Mouse (Mus musculus) liver, embryonic 11.5 days (tissue): ENCODE data around the gene D630003M21Rik. TPM values are rescaled to one million over a fixed set of nuclear protein-coding genes. Genes with fewer than 3 reads are reported as not detected.

Experiments used
- ATAC-seq: fragments of 200-750 bp; cut with Nextera tagmentation; replicated peaks from 2 replicates; pipeline ENCODE4 v1.8.0; 2017; ENCODE audit warnings: moderate number of reproducible peaks, mild to moderate bottlenecking, moderate TSS enrichment, moderate library complexity; ENCODE audit not compliant: low FRiP score
- DNase-seq: peaks from one replicate; pipeline ENCODE4 v3.0.0-alpha.2; 2017; ENCODE audit warnings: low spot score
- H3K27ac ChIP-seq: fragments of 300-500 bp; sonication (generic); 2 replicates; pipeline ENCODE4 v1.5.1; 2014; ENCODE audit warnings: mild to moderate bottlenecking, low read depth, low read length, control low read depth
- H3K27me3 ChIP-seq: fragments of 300-500 bp; sonication (generic); replicated peaks from 2 replicates; pipeline ENCODE4 v1.6.1; 2014; ENCODE audit warnings: low read length, mixed read lengths; ENCODE audit not compliant: control insufficient read depth, insufficient read depth
- H3K36me3 ChIP-seq: fragments of 300-500 bp; sonication (generic); 2 replicates; pipeline ENCODE4 v1.6.1; 2014; ENCODE audit warnings: mild to moderate bottlenecking, low read length, moderate library complexity, mixed read lengths; ENCODE audit not compliant: control insufficient read depth, insufficient read depth
- H3K4me1 ChIP-seq: fragments of 300-500 bp; sonication (generic); replicated peaks from 2 replicates; pipeline ENCODE4 v1.6.1; 2014; ENCODE audit warnings: low read length, mixed read lengths; ENCODE audit not compliant: control insufficient read depth, insufficient read depth
- H3K4me2 ChIP-seq: fragments of 300-500 bp; sonication (generic); 2 replicates; pipeline ENCODE4 v1.6.1; 2014; ENCODE audit warnings: mild to moderate bottlenecking, control low read depth, moderate library complexity
- H3K4me3 ChIP-seq: fragments of 300-500 bp; sonication (generic); 2 replicates; pipeline ENCODE4 v1.5.1; 2014; ENCODE audit warnings: low read depth, low read length, control low read depth
- H3K9ac ChIP-seq: fragments of 300-500 bp; sonication (generic); 2 replicates; pipeline ENCODE4 v1.6.1; 2014; ENCODE audit warnings: low read depth, low read length, control low read depth
- H3K9me3 ChIP-seq: fragments of 300-500 bp; sonication (generic); 2 replicates; pipeline ENCODE4 v1.6.1; 2016; ENCODE audit warnings: low read length, inconsistent platforms, mixed read lengths; ENCODE audit not compliant: control insufficient read depth
- WGBS: fragments of 180-500 bp; shearing (Covaris S2); extraction: QIAGEN DNeasy Blood & Tissue Kit; methylation state at CpG from one replicate; pipeline ENCODE4 v1.1.7; 2014; 5-methylcytosine and 5-hydroxymethylcytosine counted together
- polyA plus RNA-seq: library from polyadenylated mRNA; unstranded; fragments of >200 nt; fragmentation: Nextera tagmentation; extraction: Ambion mirVana; gene quantifications from 2 replicates; pipeline ENCODE4 v1.2.1, GENCODE M21; 2014

Gene D630003M21Rik
- polyA plus RNA-seq, 1 experiment from 2014 or later = 0.81 TPM

DNA sequence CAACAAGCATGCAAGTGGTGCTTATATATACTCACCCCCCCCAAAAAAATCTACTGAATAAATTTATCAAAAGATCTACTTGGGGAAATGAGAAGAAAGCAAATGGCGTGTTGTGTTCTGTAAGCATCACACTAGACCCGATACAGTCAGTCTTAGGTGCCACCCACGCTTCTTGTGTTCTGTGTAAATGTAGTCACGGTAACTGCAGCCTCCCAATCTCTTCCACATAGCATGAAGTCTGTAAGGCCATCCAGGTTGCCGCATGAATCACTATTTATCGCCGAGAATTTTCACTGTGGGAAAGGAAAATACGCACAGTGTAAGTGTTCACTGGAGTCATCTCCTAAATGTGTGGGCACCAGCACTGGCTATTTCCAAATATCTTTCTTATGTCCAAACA lies 45.8 kb downstream of the D630003M21Rik start:
- no peaks in the 10 kb centered on the region for H3K9me3 ChIP-seq
- DNase-seq (no peak), ATAC-seq (no peak)
- WGBS = 85% methylated on average over 8 of the region's 8 CpGs
- H3K36me3 ChIP-seq = no peaks in the 10 kb centered on the region
- H3K9ac ChIP-seq = no peak overlapping the region
- no peak overlapping the region for H3K4me3 ChIP-seq
- peaks cover 8% of the 10 kb centered on the region for H3K4me1 ChIP-seq
- no peak overlapping the region for H3K27ac ChIP-seq
- no peak overlapping the region for H3K4me2 ChIP-seq
- peaks cover 8% of the 10 kb centered on the region; the same call in 1 of the 2 replicates for H3K27me3 ChIP-seq

DNA sequence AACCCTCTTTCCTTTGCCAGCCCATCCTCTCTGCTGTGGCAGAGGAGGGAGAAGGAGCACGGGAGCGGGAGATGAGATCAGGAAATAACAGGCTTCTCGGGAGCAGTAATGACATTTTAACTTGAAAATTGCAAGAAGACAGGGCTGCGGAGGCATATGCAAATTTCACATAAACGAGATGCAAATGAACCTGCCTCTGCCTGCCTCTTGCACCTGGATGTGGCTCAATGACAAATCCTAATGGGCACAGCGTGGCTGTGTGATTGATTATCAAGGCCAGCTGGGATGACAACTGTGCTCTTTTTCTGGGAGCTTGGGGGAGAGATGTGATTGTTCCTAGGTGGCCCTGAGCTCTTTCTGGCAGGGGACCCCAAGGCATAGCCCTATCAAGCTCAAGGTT lies 47.1 kb downstream of the D630003M21Rik start:
- Histone ChIP-seq H3K4me1 (peaks cover 8% of the 10 kb centered on the region), H3K27me3 (peaks cover 10% of the 10 kb centered on the region; the same call in 1 of the 2 replicates), H3K9ac (no peak overlapping the region), H3K4me2 (no peak overlapping the region), H3K36me3 (no peaks in the 10 kb centered on the region), H3K27ac (no peak overlapping the region), H3K4me3 (no peak overlapping the region), H3K9me3 (no peaks in the 10 kb centered on the region)
- DNase-seq (no peak), ATAC-seq (no peak)
- WGBS = 63% methylated on average over 6 of the region's 6 CpGs

DNA sequence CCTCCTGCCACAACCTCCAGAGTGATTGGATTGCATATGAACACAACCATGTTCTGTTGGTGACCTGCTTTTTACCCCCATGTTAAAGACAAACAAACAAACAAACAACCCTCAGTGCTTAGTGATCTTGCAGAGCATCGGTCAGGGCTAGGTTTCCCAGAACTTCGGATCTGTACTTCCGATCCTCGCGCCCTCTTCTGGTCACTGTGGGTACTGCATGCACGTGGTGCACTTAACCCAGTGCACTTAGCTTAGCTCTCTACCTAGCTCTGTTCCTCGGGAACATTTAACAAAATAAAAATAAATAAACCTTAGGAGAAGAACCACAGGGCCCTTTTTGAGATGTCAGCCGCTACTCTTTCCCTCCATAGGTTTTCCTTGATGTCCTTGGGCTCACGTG lies 48.2 kb downstream of the D630003M21Rik start:
- Histone ChIP-seq H3K9me3 (no peaks in the 10 kb centered on the region), H3K4me2 (no peak overlapping the region), H3K4me1 (peaks cover 11% of the 10 kb centered on the region), H3K36me3 (no peaks in the 10 kb centered on the region), H3K27me3 (peaks cover 10% of the 10 kb centered on the region; the same call in 1 of the 2 replicates), H3K4me3 (no peak overlapping the region), H3K9ac (no peak overlapping the region), H3K27ac (no peak overlapping the region)
- DNase-seq (peak; percentile 56), ATAC-seq (no peak; the same call in 1 of the 2 replicates)
- WGBS = 39% methylated on average over 9 of the region's 9 CpGs

DNA sequence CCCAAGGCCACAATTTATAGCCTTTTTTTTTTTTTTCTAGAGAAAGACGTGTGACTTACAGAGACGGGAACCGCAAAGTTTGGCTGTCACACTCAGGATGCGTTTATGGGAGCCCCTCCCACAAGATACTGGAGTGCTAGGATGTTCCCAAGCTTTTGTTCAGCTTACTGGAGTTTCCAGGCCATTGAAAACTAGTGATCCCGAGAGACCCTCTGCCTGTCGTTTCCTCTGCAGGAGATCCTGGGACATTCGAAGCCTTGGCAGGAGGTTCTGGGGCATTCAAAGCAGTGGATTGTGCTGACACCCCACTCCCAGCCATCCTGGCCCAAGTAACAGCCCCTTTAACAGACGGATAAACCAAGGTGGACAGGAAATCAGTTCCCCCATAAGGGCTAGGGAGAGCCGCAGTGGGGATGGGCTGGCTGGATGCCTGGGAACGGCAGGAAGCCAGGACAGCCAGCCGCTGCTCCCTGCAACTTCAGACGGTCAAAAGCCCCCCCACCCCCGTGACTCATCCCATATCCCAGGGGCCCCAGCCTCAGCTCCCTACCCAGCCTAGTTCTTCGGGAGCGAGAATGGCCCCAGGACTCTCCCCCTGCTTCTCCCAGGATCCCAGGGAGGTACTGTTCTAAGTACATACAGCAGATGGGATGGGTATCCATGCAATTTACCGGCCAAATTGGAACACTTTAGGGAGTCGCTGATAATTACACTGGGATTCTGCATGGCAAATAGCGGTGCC lies 49.5 kb downstream of the D630003M21Rik start:
- Histone ChIP-seq H3K27me3 (peaks cover 10% of the 10 kb centered on the region; the same call in 1 of the 2 replicates), H3K9ac (no peak overlapping the region), H3K4me3 (peak overlapping the region; percentile 30), H3K4me1 (peaks cover 17% of the 10 kb centered on the region), H3K4me2 (peak overlapping the region; percentile 63), H3K36me3 (no peaks in the 10 kb centered on the region), H3K9me3 (no peaks in the 10 kb centered on the region), H3K27ac (no peak overlapping the region)
- no peak for ATAC-seq
- 28% methylated on average over 18 of the region's 18 CpGs for WGBS
- DNase-seq = no peak

DNA sequence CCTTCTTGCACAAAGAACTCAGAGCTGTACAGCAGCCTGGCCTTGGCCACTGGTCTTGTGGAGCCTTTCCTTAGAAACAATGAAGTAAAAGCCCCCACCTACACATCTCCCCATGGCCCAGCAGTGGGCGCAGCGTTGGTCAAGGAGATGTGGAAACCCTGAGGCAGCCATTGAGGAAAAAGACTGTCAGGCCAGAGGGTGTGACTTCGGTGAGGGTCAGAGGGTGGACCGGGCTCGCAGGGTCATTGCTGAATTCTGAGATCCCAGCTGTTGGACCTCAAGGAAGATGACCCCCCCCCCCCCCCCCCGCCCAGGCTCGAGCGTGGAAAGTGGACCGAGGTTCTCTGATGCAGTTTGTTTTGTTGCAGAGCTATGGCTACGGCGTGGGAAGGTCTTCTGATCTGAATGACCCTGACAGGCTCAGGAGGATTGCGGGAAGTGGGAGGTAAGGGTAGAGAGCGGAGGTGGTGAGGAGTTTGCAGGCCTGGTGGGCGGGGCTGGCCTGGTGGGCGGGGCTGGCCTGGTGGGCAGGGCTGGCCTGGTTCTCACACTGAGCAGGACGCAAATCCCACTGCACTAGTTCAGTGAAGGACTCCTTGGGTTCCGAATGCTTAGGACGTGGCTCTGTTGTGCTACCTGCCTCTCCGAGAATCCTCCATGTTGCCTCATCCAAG lies 50.2 kb downstream of the D630003M21Rik start:
- no peaks in the 10 kb centered on the region for H3K9me3 ChIP-seq
- H3K4me3 ChIP-seq = peak overlapping the region; percentile 30
- H3K4me1 ChIP-seq = peaks cover 17% of the 10 kb centered on the region
- no peaks in the 10 kb centered on the region for H3K36me3 ChIP-seq
- ATAC-seq (peak; percentile 75), DNase-seq (peak; percentile 84)
- H3K27ac ChIP-seq = no peak overlapping the region
- H3K27me3 ChIP-seq = peaks cover 13% of the 10 kb centered on the region; the same call in 1 of the 2 replicates
- 14% methylated on average over 16 of the region's 19 CpGs for WGBS
- H3K4me2 ChIP-seq = peak overlapping the region; percentile 63
- H3K9ac ChIP-seq = no peak overlapping the region

DNA sequence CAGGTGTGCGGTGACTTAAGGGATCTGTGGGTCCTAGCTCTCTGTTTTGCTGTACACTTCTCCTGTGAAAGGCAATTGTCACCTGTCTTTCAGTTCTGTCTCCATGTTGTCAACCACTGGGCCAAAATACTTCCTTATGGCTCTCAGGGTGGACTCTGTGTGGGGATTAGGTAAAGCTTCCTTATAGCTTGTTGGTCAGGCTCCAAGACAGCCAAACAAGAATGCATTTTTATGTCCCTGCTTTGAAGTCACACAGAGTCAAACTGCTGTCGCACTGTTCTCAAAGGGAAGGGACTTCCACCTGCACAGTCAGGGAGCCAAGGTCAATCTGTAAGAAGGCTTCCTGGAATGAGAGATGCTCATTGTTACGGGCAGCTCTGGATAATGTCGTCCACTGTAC lies 50.9 kb downstream of the D630003M21Rik start:
- Histone ChIP-seq H3K27ac (no peak overlapping the region), H3K9ac (no peak overlapping the region), H3K4me3 (no peak overlapping the region), H3K36me3 (no peaks in the 10 kb centered on the region), H3K4me1 (peaks cover 17% of the 10 kb centered on the region), H3K27me3 (peaks cover 13% of the 10 kb centered on the region), H3K4me2 (no peak overlapping the region), H3K9me3 (no peaks in the 10 kb centered on the region)
- ATAC-seq (no peak), DNase-seq (no peak)
- 76% methylated on average over 4 of the region's 4 CpGs for WGBS

DNA sequence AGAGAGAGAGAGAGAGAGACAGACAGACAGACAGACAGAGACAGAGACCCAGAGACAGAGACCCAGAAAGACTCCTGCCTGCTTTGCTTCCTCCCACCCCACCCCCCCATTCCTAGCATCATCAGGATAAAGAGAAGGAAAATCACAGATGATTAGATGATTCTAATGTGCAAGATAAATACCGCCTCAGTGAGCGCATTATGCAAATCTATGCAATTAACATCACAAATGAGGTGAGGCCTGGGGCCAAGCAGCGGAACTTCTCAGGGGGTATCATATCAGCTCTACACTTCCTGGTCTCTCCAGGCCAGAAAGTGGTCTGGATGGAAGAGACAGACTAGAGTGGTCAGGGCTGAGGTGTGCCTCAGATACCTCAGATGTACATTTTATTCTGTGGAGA lies 51.4 kb downstream of the D630003M21Rik start:
- H3K9ac ChIP-seq = no peak overlapping the region
- no peak overlapping the region for H3K4me3 ChIP-seq
- H3K27me3 ChIP-seq = peaks cover 13% of the 10 kb centered on the region
- H3K27ac ChIP-seq = no peak overlapping the region
- H3K4me1 ChIP-seq = peaks cover 17% of the 10 kb centered on the region
- DNase-seq = no peak
- ATAC-seq = no peak
- H3K9me3 ChIP-seq = no peaks in the 10 kb centered on the region
- no peak overlapping the region for H3K4me2 ChIP-seq
- WGBS = 70% methylated on average over 3 of the region's 3 CpGs
- no peaks in the 10 kb centered on the region for H3K36me3 ChIP-seq

DNA sequence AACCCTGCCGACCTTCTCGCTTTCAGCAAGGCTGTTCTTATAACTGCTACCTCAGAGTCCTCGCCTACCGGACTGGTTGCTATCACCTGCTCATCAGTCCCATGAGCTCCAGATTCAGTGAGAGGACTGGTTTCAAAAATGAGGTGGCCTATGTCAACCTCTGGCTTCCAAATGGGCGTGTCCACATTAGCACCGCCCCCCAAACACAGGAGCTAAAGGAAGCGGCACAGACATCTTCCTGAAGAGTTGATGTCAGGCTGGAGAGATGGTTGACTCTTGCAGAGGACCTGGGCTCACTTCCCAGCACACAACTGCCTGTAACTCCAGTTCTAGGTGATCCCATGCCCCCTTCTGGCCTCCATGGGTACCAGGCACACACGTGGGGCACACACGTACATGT lies 52.3 kb downstream of the D630003M21Rik start:
- Histone ChIP-seq H3K4me3 (no peak overlapping the region), H3K4me1 (peaks cover 17% of the 10 kb centered on the region), H3K36me3 (no peaks in the 10 kb centered on the region), H3K9ac (no peak overlapping the region), H3K27ac (no peak overlapping the region), H3K9me3 (no peaks in the 10 kb centered on the region), H3K27me3 (peaks cover 13% of the 10 kb centered on the region), H3K4me2 (no peak overlapping the region)
- DNase-seq (no peak), ATAC-seq (no peak)
- WGBS = 81% methylated on average over 9 of the region's 9 CpGs
